Mouse (Mus musculus): Measurements from ENCODE around the gene Cd52.

DNA sequence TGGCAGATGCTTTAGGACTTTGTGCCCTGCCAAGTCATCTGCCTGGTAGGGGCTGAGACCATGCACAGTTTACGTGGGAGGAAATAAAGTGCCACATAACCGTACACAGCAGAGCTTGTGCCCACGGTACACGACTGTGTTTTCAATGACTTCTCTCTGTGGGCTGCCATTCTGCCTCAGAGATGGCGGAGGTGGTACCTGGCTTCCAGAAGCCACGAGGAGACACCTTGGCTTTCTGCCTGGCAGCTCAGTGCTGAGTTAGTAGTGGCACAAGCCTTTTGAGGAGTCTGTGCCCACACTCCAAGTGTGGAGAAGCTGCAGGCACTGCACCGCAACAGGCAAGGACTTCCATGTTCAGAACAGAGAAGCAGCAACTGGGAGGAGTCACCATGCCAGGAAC, 12.8 kb upstream of the Cd52 start:
- TF ChIP-seq CTCF (conservative IDR thresholded peaks at IDR 0.05; ENCODE audit: low read length) (no peak), POU5F1 (IDR thresholded peaks at IDR 0.05; ENCODE audit: borderline replicate concordance, low read length) (no peak)

Data from E14TG2a.4 (cell line).